Mouse (Mus musculus): ENCODE measurements around the gene 9530068E07Rik.

GRCm38 (mm10) chr11:52432148-52432547 lies 35.9 kb downstream of the 9530068E07Rik start:
- TF ChIP-seq CTCF (IDR thresholded peaks at IDR 0.05; ENCODE audit: borderline replicate concordance, insufficient read depth, low read depth, low read length) = no peak
- no peak for TF ChIP-seq POLR2A (IDR thresholded peaks at IDR 0.05; ENCODE audit: borderline replicate concordance, insufficient read depth, low read length)

Data from cerebellum, adult 2 months (tissue).